ENCODE assay signal across 9 mouse cellular contexts in the genomic region with DNA sequence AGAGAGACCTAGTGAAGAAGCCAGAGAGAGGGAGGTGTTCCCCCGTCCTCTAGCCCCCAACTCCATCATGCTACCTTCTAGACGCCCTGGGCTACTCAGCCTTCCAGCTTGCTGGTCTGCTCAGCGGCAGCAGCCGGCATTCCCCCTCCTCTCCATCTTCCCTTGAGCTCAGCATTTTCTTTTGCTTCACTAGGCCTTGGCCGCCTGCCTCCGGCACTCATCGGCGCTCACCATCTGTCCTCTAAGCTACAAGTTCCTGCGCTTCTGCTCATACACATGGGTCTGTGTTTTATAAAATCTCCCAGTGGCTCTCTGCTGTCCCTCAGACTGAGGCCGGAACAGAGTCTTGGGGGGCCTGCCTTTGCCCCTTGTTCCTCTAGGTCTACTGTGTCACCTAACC. TPM values are rescaled to one million over a fixed set of nuclear protein-coding genes. Genes with fewer than 3 reads are reported as not detected.
DNase-seq lines count a peak whose midpoint lies in the region; ATAC-seq lines count a peak whose summit lies in the region.
"Had no signal": no experiment of that assay in that cellular context is flagged by ENCODE, and none has a peak within 500 bp of the region (broad histone marks: within the 10 kb centered on the region; RNA-seq: fewer than 3 reads in every experiment).

No protein-coding gene starts in this region.

- peak overlapping the region; percentile 76 for H3K27ac ChIP-seq in embryonic facial prominence, embryonic 15.5 days (replicated peaks)
- peak overlapping the region; percentile 72 for H3K27ac ChIP-seq in neural tube, embryonic 15.5 days (replicated peaks)
- H3K27ac ChIP-seq: liver, embryonic 15.5 days had no signal

- H3K27me3 ChIP-seq in embryonic facial prominence, embryonic 15.5 days = no peaks in the 10 kb centered on the region
- H3K27me3 ChIP-seq in neural tube, embryonic 15.5 days (replicated peaks) = no peaks in the 10 kb centered on the region

- H3K4me2 ChIP-seq in embryonic facial prominence, embryonic 15.5 days (replicated peaks) = no peak overlapping the region
- H3K4me2 ChIP-seq in neural tube, embryonic 15.5 days = peak overlapping the region; percentile 6; the same call in 1 of the 2 replicates
- H3K4me2 ChIP-seq: liver, embryonic 15.5 days had no signal

- DNase-seq in left cerebral cortex, adult 18-20 months (ENCODE audit: low spot score in 2 of 2) = peak; percentile 77 to 87
- no peak for DNase-seq in left cerebral cortex, adult 11 months (ENCODE audit: low spot score)
- DNase-seq in layer of hippocampus, postnatal 10 days (ENCODE audit: low spot score in 2 of 2) = peak; percentile 79 to 83
- DNase-seq in natural killer cell, adult 2 months (ENCODE audit: low spot score in 2 of 2) = no peak
- DNase-seq in kidney, adult 11 months = no peak

- H3K36me3 ChIP-seq in embryonic facial prominence, embryonic 15.5 days = no peaks in the 10 kb centered on the region
- no peaks in the 10 kb centered on the region for H3K36me3 ChIP-seq in neural tube, embryonic 15.5 days
- H3K36me3 ChIP-seq: liver, embryonic 15.5 days had no signal

- H3K9me3 ChIP-seq in embryonic facial prominence, embryonic 15.5 days (replicated peaks) = no peaks in the 10 kb centered on the region
- H3K9me3 ChIP-seq in neural tube, embryonic 15.5 days (replicated peaks) = no peaks in the 10 kb centered on the region
- H3K9me3 ChIP-seq: liver, embryonic 15.5 days had no signal

- no peak overlapping the region for H3K9ac ChIP-seq in embryonic facial prominence, embryonic 15.5 days
- H3K9ac ChIP-seq in neural tube, embryonic 15.5 days (replicated peaks) = no peak overlapping the region
- H3K9ac ChIP-seq: liver, embryonic 15.5 days had no signal

- 37% methylated on average over 10 of the region's 10 CpGs for WGBS in embryonic facial prominence, embryonic 15.5 days
- 14% methylated on average over 9 of the region's 10 CpGs for WGBS in neural tube, embryonic 15.5 days

- no peak overlapping the region for H3K4me3 ChIP-seq in embryonic facial prominence, embryonic 15.5 days (replicated peaks)
- no peak overlapping the region for H3K4me3 ChIP-seq in neural tube, embryonic 15.5 days (replicated peaks)
- H3K4me3 ChIP-seq: liver, embryonic 15.5 days had no signal

- H3K4me1 ChIP-seq in embryonic facial prominence, embryonic 15.5 days = peaks cover 36% of the 10 kb centered on the region
- peaks cover 58% of the 10 kb centered on the region for H3K4me1 ChIP-seq in neural tube, embryonic 15.5 days
- H3K4me1 ChIP-seq: liver, embryonic 15.5 days had no signal

- no peak for ATAC-seq in embryonic facial prominence, embryonic 15.5 days (ENCODE audit: insufficient number of reproducible peaks, low FRiP score, low TSS enrichment, low read depth)
- no peak for ATAC-seq in neural tube, embryonic 15.5 days (ENCODE audit: low FRiP score)
- no peak for ATAC-seq in erythroblast, adult 5-6 weeks (replicated peaks; ENCODE audit: low FRiP score, poor library complexity, severe bottlenecking)

RNA-seq across cellular contexts. Expression of a gene that starts 3.9 kb away (rescaled TPM):
- 100 to 1,000 TPM; 162 to 174 TPM for total RNA-seq in left cerebral cortex, adult 18-20 months (2021)
- polyA plus RNA-seq in embryonic facial prominence, embryonic 15.5 days (2015; fragmentation: Nextera tagmentation; extraction: Ambion mirVana) = 9.5 and 10.3 TPM in 2 replicates
- total RNA-seq in layer of hippocampus, postnatal 10 days (2021) = 100 to 1,000 TPM; 131 to 136 TPM
- 34.3 and 38.2 TPM in 2 replicates for polyA plus RNA-seq in neural tube, embryonic 15.5 days (2015; fragmentation: Nextera tagmentation; extraction: Ambion mirVana)
- 0.38 and 0.63 TPM in 2 replicates for total RNA-seq in erythroblast, adult 5-6 weeks (2015; ENCODE audit: low replicate concordance)
- not detected in 2 replicates for total RNA-seq in erythroblast, adult 5-6 weeks (2017; ENCODE audit: low replicate concordance)

Comparison
In these comparisons a context has a peak if more than half of its experiments do, and no peak if none do; other contexts are left out.
1. DNase-seq: peak in left cerebral cortex, adult 18-20 months (2 of 2) and layer of hippocampus, postnatal 10 days (2 of 2); none in left cerebral cortex, adult 11 months (single experiment), natural killer cell, adult 2 months (0 of 2) and kidney, adult 11 months (single experiment).
2. RNA of a gene that starts 3.9 kb away (total RNA-seq): 162 to 174 TPM in left cerebral cortex, adult 18-20 months and 131 to 136 TPM in layer of hippocampus, postnatal 10 days; 0.38 to 0.63 TPM in erythroblast, adult 5-6 weeks; every median in the first group is over 10 times any median in the second.